Mouse (Mus musculus) urinary bladder, adult 2 months (tissue): ENCODE data around the gene Pitpnm1. TPM values are rescaled to one million over a fixed set of nuclear protein-coding genes. Genes with fewer than 3 reads are reported as not detected.

Experiments
- DNase-seq: peaks from one replicate; pipeline ENCODE4 v3.0.0; 2022; ENCODE audit warnings: low spot score
- polyA plus RNA-seq: library from polyadenylated mRNA; depleted of rRNA; stranded (reverse); fragments of >200 nt; gene quantifications from 2 replicates; pipeline ENCODE4 v1.2.3, GENCODE M21; 2012

Gene Pitpnm1
- polyA plus RNA-seq, 1 experiment = 45.2 TPM

- DNase-seq = no peak
Observed at GRCm38 (mm10) chr19:4142416-4143173, 42.8 kb downstream of the Pitpnm1 start.

GRCm38 (mm10) chr19:4143759-4144268 lies 44.0 kb downstream of the Pitpnm1 start, which contains the start of gene Cabp4:
Gene Cabp4, minus strand, starts transcription at chr19:4144033.
- no peak for DNase-seq

GRCm38 (mm10) chr19:4144550-4145498 lies 45.0 kb downstream of the Pitpnm1 start:
- no peak for DNase-seq

GRCm38 (mm10) chr19:4145936-4146335 lies 46.1 kb downstream of the Pitpnm1 start:
- no peak for DNase-seq

- DNase-seq = no peak
Observed at GRCm38 (mm10) chr19:4146366-4147021, 46.7 kb downstream of the Pitpnm1 start.

- DNase-seq = no peak
Observed at GRCm38 (mm10) chr19:4147022-4147405, 47.2 kb downstream of the Pitpnm1 start.

- no peak for DNase-seq
Observed at GRCm38 (mm10) chr19:4147782-4148490, 48.1 kb downstream of the Pitpnm1 start.

- peak; percentile 92 for DNase-seq
Observed at GRCm38 (mm10) chr19:4148491-4148806, 48.7 kb downstream of the Pitpnm1 start, which contains the start of gene Coro1b. Gene Coro1b, plus strand, starts transcription at chr19:4148619.

- no peak for DNase-seq
Observed at GRCm38 (mm10) chr19:4148819-4149218, 49.0 kb downstream of the Pitpnm1 start.

GRCm38 (mm10) chr19:4149283-4149682 lies 49.5 kb downstream of the Pitpnm1 start:
- no peak for DNase-seq

- DNase-seq = no peak
Observed at GRCm38 (mm10) chr19:4149764-4150461, 50.1 kb downstream of the Pitpnm1 start.

GRCm38 (mm10) chr19:4150567-4151487 lies 51.0 kb downstream of the Pitpnm1 start:
- no peak for DNase-seq

- DNase-seq = no peak
Observed at GRCm38 (mm10) chr19:4151488-4151860, 51.7 kb downstream of the Pitpnm1 start.

GRCm38 (mm10) chr19:4151898-4152297 lies 52.1 kb downstream of the Pitpnm1 start:
- DNase-seq = no peak

- no peak for DNase-seq
Observed at GRCm38 (mm10) chr19:4152445-4153231, 52.8 kb downstream of the Pitpnm1 start.

GRCm38 (mm10) chr19:4153232-4153654 lies 53.4 kb downstream of the Pitpnm1 start, which contains the start of gene Ptprcap:
Gene Ptprcap, plus strand, starts transcription at chr19:4153604.
- DNase-seq = no peak

- no peak for DNase-seq
Observed at GRCm38 (mm10) chr19:4154437-4155222, 54.8 kb downstream of the Pitpnm1 start.
